Mouse (Mus musculus): ENCODE results near the gene Pitx2.

Pitx2 gene

GRCm38 (mm10) chr3:129202871-129203740, 3.4 kb downstream of the Pitx2 start:
- no peak for DNase-seq (ENCODE audit: low spot score)

DNA sequence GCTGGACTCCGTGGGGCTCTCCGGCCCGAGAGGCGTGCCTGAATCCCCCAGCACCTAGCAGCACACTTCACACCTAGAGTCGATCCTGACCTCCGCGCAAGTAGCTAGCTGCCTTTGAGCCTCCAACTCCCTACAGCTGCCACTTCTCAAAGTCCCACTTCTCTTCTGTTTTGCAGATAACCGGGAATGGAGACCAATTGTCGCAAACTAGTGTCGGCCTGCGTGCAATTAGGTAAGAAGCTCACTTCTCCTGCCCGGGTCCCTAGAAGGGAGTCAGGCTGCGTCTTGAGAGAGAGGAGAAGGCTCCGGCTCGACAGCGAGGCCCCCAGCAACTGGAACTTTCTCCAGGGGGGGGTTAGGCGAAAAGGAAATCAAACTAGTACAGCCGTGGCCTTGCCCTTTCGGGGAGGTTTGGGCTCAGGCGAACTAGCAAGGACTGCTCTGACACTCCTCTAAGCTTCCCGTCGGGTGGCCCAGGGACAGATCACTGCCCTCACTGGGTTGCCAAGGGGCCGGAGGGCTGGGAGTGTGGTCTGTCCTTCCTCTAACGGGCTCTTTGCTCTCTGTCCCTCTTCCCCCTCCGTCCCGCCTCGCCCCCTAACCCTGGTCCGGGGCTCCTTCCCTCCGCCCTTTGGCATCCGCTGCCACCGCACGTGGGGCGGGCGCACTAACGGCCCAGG, 4.2 kb downstream of the Pitx2 start:
- DNase-seq (ENCODE audit: low spot score): no peak

GRCm38 (mm10) chr3:129204441-129205313, 5.0 kb downstream of the Pitx2 start:
- peak; percentile 31 for DNase-seq (ENCODE audit: low spot score)

DNA sequence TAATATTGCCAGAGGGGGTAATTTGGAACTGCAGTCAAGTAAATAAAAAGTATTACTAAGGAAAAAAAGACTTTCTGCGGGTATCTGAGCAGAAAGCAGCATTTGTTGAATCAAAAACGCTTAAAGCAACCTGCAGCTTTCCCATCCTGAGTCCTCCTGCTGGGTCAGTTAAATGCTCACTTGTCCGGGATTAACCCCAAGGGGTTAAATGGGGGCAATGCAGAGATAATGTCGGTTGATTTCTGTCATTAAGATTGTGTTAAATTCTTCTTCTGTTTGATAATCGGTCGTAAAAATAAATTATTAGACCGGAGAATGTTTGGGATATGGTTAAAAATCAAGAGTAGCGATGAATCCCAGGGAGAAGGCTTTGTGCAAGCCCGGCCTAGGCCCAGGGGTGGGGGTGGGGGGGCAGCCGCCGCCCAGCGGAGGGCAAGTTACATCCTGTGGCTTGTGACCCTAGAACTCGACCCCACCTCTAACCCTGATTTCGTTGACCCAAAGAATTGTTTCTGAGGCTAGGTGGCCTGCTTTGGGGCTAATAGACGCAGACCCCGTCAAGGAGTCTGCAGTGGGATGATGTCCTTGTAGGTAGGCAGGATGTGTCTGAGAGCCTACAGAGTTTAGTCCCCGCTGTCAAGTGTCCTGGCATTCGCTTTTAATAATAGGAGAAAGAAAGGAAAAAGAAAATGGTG, 6.0 kb downstream of the Pitx2 start:
- DNase-seq (ENCODE audit: low spot score): no peak

GRCm38 (mm10) chr3:129206776-129207175, 7.1 kb downstream of the Pitx2 start:
- no peak for DNase-seq (ENCODE audit: low spot score)

- DNase-seq (ENCODE audit: low spot score): no peak
Measured at GRCm38 (mm10) chr3:129207231-129208030, 7.8 kb downstream of the Pitx2 start.

DNA sequence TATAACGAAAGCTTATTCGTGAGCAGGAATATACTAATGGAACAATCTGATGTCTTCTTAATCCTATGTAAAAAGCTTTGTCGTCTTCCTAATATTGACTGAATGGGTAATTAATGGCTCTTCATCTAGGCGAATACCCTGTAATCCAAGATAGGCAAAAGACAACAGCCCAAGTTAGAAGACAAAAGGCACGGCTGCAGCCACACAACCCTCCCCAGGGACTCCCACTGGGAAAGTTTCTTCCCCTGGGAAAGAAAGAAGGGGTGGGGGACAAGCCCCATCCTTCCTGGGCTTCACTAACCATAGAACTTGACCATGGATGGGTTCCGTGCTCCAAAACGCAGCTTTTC, 8.3 kb downstream of the Pitx2 start:
- no peak for DNase-seq (ENCODE audit: low spot score)

- DNase-seq (ENCODE audit: low spot score): no peak
Measured at GRCm38 (mm10) chr3:129208421-129208820, 8.7 kb downstream of the Pitx2 start.

DNA sequence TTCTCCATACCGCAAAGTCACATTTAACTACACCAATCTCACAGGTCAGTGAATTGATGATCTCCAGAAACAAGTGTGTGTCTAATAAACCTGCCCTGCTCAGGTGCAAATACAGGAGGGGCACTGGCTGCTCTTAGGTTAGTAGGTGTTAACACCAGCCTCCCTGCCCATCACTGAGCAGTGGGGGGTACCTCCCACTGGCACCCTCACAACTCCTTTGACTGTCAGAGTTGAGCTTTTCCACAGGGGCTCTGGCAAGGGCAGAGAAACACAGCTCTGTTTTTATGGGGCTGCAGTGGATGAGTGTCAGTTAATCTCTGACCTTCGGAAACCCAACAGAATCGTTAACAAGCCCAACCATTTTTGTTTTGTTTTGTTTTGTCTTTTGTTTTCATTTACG, 9.6 kb downstream of the Pitx2 start:
- DNase-seq (ENCODE audit: low spot score): no peak

- DNase-seq (ENCODE audit: low spot score): no peak
Measured at GRCm38 (mm10) chr3:129209771-129210170, 10.1 kb downstream of the Pitx2 start.

DNA sequence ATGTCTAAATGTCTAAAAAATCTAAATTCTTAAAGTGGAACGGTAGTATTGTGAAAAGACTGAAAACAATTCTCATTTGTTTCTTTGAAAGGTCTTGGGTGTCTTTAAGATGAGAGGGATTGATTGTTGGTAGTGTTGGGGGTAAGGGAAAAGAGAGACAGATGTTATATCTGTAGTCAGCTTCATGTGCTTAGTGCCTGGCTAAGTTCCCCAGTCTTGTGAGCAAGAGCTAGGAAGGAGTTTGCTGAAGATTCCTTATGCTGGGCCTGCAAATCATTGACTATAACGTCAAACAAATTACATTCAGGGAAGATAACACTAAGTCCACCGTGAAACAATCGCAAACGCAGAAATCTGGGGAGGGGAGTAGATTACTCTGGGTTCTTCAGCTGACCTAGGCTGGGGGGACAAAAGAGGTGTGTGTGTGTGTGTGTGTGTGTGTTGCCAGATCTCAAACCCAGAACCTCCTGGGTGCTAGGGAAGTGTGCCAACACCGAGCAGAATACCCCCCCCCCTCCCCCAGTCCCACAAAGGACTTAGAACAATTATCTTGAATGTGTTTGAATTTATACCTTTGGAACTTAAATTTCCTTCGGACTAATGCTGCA, 12.5 kb downstream of the Pitx2 start:
- DNase-seq (ENCODE audit: low spot score): no peak

GRCm38 (mm10) chr3:129212807-129213206, 13.1 kb downstream of the Pitx2 start:
- DNase-seq (ENCODE audit: low spot score): no peak

GRCm38 (mm10) chr3:129213633-129214145, 14.0 kb downstream of the Pitx2 start:
- peak; percentile 80 for DNase-seq (ENCODE audit: low spot score)

DNA sequence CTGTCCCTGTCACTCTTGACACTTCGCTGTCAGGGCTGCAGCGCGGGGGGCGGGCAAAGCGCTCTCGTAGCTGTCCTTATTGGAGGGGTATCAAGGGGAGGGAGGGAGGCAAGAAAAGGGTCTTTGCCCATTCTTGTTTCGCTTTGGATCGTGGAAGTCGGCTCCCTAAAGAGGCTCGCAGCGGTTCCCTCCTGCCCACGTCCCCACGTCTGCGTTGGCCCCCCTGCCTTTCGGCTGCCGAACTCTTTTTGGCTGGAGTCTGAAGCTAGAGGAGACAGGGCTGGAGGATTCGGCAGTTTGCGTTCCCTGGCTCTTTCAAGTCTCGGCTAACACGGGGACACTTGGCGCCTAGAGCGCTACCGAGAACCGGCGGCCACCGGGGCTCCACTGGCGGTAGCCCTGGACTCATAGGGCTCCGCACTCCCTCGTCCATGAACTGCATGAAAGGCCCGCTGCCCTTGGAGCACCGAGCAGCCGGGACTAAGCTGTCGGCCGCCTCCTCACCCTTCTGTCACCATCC, 14.5 kb downstream of the Pitx2 start:
- DNase-seq (ENCODE audit: low spot score): no peak

GRCm38 (mm10) chr3:129214666-129215161, 15.0 kb downstream of the Pitx2 start:
- DNase-seq (ENCODE audit: low spot score): no peak

- DNase-seq (ENCODE audit: low spot score): no peak
Measured at GRCm38 (mm10) chr3:129215241-129215750, 15.6 kb downstream of the Pitx2 start.

GRCm38 (mm10) chr3:129215751-129216331, 16.2 kb downstream of the Pitx2 start:
- DNase-seq (ENCODE audit: low spot score): no peak

- DNase-seq (ENCODE audit: low spot score): no peak
Measured at GRCm38 (mm10) chr3:129216491-129216890, 16.8 kb downstream of the Pitx2 start.

DNA sequence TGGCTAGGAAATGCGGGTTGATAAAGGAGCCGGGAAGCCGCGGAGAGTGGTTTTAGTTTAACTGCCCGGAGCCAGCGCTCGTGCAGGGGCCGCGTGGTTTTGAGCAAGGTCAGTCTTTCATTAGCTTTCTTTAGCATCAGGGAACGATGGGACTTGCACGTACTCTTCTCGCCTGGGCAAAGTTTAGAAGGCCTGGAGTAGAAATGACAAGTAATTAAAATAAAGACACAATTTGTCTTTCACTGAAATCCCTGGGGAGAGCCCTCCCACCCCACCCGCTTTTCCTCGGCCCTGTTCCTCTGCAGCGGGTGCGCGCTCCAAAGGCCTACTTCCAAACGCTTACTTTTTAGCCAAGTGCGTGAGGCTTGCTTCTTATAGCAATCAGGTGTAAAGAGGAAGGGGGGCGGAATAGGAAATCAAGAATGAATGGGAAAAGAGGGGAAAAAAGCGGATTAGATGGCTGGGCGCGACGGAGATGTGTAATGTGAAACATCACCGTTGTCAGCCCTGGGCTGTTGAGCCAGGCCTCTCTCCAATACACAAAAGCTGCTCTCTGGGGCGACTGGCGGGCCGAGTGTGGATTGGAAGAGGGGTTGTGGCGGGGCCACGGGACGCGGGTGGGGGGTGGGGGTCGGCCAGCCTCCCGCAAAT, 17.4 kb downstream of the Pitx2 start:
- no peak for DNase-seq (ENCODE audit: low spot score)

Measured in lung, postnatal 25 days (tissue).